7 mouse cellular contexts compared by ENCODE assay signal in genomic region chr1:165459503-165460181, GRCm38 (mm10). TPM values are rescaled to one million over a fixed set of nuclear protein-coding genes. Genes with fewer than 3 reads are reported as not detected.
DNase-seq lines count a peak whose midpoint lies in the region; ATAC-seq and TF ChIP-seq lines count a peak whose summit lies in the region.

No protein-coding gene starts in this region.

- DNase-seq in adrenal gland, adult 8-10 months: peak; percentile 50
- peak; percentile 64 for DNase-seq in embryo, embryonic 11 days
- peak; percentile 39 to 60 for DNase-seq in gastrocnemius, postnatal 4 days (ENCODE audit: low spot score in 2 of 2)
- DNase-seq in limb, embryonic 10.5 days (ENCODE audit: low spot score): peak; percentile 65
- DNase-seq in midbrain, embryonic 11.5 days (ENCODE audit: low spot score, missing footprints): peak; percentile 95
- peak; percentile 42 to 58 for DNase-seq in spleen, adult 18-20 months

- WGBS in intestine, postnatal 0 days: under 1% methylated on average over 54 of the region's 60 CpGs
- under 1% methylated on average over 60 of the region's 60 CpGs for WGBS in limb, embryonic 10.5 days
- under 1% methylated on average over 60 of the region's 60 CpGs for WGBS in midbrain, embryonic 11.5 days

- no peaks in the 10 kb centered on the region for H3K9me3 ChIP-seq in intestine, postnatal 0 days (ENCODE audit: control insufficient read depth)
- no peaks in the 10 kb centered on the region for H3K9me3 ChIP-seq in limb, embryonic 10.5 days (replicated peaks)
- no peaks in the 10 kb centered on the region for H3K9me3 ChIP-seq in midbrain, embryonic 11.5 days (ENCODE audit: control insufficient read depth, low read length)

- H3K4me1 ChIP-seq in intestine, postnatal 0 days (replicated peaks; ENCODE audit: control insufficient read depth, insufficient read depth, low read length): no peaks in the 10 kb centered on the region
- H3K4me1 ChIP-seq in limb, embryonic 10.5 days: peaks cover 16% of the 10 kb centered on the region
- peaks cover 7% of the 10 kb centered on the region; the same call in 1 of the 2 replicates for H3K4me1 ChIP-seq in midbrain, embryonic 11.5 days (ENCODE audit: control insufficient read depth, insufficient read depth, low read length)

- peak overlapping the region; percentile 80 for H3K4me2 ChIP-seq in intestine, postnatal 0 days (replicated peaks; ENCODE audit: low read depth)
- H3K4me2 ChIP-seq in midbrain, embryonic 11.5 days: peak overlapping the region; percentile 95

- ATAC-seq in intestine, postnatal 0 days: peak; percentile 0
- ATAC-seq in midbrain, embryonic 11.5 days (ENCODE audit: low FRiP score): no peak

- H3K27me3 ChIP-seq in intestine, postnatal 0 days (replicated peaks; ENCODE audit: control insufficient read depth, insufficient read depth, low read length): no peaks in the 10 kb centered on the region
- H3K27me3 ChIP-seq in limb, embryonic 10.5 days (ENCODE audit: low read depth, poor library complexity, severe bottlenecking): no peaks in the 10 kb centered on the region
- H3K27me3 ChIP-seq in midbrain, embryonic 11.5 days (ENCODE audit: control insufficient read depth, insufficient read depth, low read length): no peaks in the 10 kb centered on the region

- H3K27ac ChIP-seq in intestine, postnatal 0 days (ENCODE audit: low read depth, low read length): peak overlapping the region; percentile 97
- H3K27ac ChIP-seq in limb, embryonic 10.5 days: peak overlapping the region; percentile 90
- peak overlapping the region; percentile 74 for H3K27ac ChIP-seq in midbrain, embryonic 11.5 days (ENCODE audit: low read depth, low read length)

- H3K36me3 ChIP-seq in intestine, postnatal 0 days (ENCODE audit: control insufficient read depth, insufficient read depth): no peaks in the 10 kb centered on the region
- H3K36me3 ChIP-seq in limb, embryonic 10.5 days: no peaks in the 10 kb centered on the region
- no peaks in the 10 kb centered on the region for H3K36me3 ChIP-seq in midbrain, embryonic 11.5 days (ENCODE audit: control insufficient read depth, insufficient read depth, low read length)

- H3K9ac ChIP-seq in intestine, postnatal 0 days (ENCODE audit: low read depth, low read length): peak overlapping the region; percentile 90
- H3K9ac ChIP-seq in midbrain, embryonic 11.5 days (ENCODE audit: low read length): peak overlapping the region; percentile 80

- TF ChIP-seq CTCF in intestine, postnatal 0 days (IDR thresholded peaks at IDR 0.05; ENCODE audit: low read depth): no peak; the same call in 1 of the 2 replicates

- peak overlapping the region; percentile 97 for H3K4me3 ChIP-seq in intestine, postnatal 0 days (ENCODE audit: low read depth, low read length)
- H3K4me3 ChIP-seq in limb, embryonic 10.5 days: peak overlapping the region; percentile 98
- peak overlapping the region; percentile 95 for H3K4me3 ChIP-seq in midbrain, embryonic 11.5 days (ENCODE audit: low read depth, low read length)

RNA-seq across cellular contexts. Expression of gene Dcaf6, which starts 0.6 kb away (rescaled TPM):
- total RNA-seq in adrenal gland, adult 8-10 months (2022): 10 to 100 TPM; 28.5 to 40.5 (median 34.5) TPM
- total RNA-seq in gastrocnemius, postnatal 4 days (2021): 100 to 1,000 TPM in 1 of 2 experiments, 10 to 100 TPM in 1; 89.2 to 104 TPM
- polyA plus RNA-seq in intestine, postnatal 0 days (2015; fragmentation: Nextera tagmentation; extraction: Ambion mirVana): 8.2 and 9.8 TPM in 2 replicates
- 5.1 and 6.6 TPM in 2 replicates for polyA plus RNA-seq in limb, embryonic 10.5 days (2016; fragmentation: Nextera tagmentation; extraction: Ambion mirVana)
- 9.8 and 10.5 TPM in 2 replicates for polyA plus RNA-seq in midbrain, embryonic 11.5 days (2014; fragmentation: Nextera tagmentation; extraction: Ambion mirVana)

RNA-seq across cellular contexts. Expression of gene Mpc2, which starts 0.8 kb away (rescaled TPM):
- total RNA-seq in adrenal gland, adult 8-10 months (2022): 100 to 1,000 TPM; 136 to 174 (median 148) TPM
- total RNA-seq in gastrocnemius, postnatal 4 days (2021): 100 to 1,000 TPM; 122 to 136 TPM
- polyA plus RNA-seq in intestine, postnatal 0 days (2015; fragmentation: Nextera tagmentation; extraction: Ambion mirVana): 203 and 212 TPM in 2 replicates
- polyA plus RNA-seq in limb, embryonic 10.5 days (2016; fragmentation: Nextera tagmentation; extraction: Ambion mirVana): 69.6 and 80.3 TPM in 2 replicates
- polyA plus RNA-seq in midbrain, embryonic 11.5 days (2014; fragmentation: Nextera tagmentation; extraction: Ambion mirVana): 123 and 128 TPM in 2 replicates

RNA-seq across cellular contexts. Expression of gene Adcy10, which starts 25.3 kb away (rescaled TPM):
- 1 to 10 TPM in 1 of 4 experiments, under 1 TPM in 3; 0.21 to 1.2 (median 0.39) TPM for total RNA-seq in adrenal gland, adult 8-10 months (2022)
- total RNA-seq in gastrocnemius, postnatal 4 days (2021): under 1 TPM; 0.23 to 0.42 TPM
- polyA plus RNA-seq in intestine, postnatal 0 days (2015; fragmentation: Nextera tagmentation; extraction: Ambion mirVana): not detected in 2 replicates
- polyA plus RNA-seq in limb, embryonic 10.5 days (2016; fragmentation: Nextera tagmentation; extraction: Ambion mirVana): 0.06 TPM in 1 of 2 replicates, not detected in the other
- polyA plus RNA-seq in midbrain, embryonic 11.5 days (2014; fragmentation: Nextera tagmentation; extraction: Ambion mirVana): 0.11 TPM in 1 of 2 replicates, not detected in the other
